In genomic region chr17:40812259-40812658, GRCm38 (mm10) we compare ENCODE assay signal across 24 mouse cellular contexts. TPM values are rescaled to one million over a fixed set of nuclear protein-coding genes. Genes with fewer than 3 reads are reported as not detected.
DNase-seq lines count a peak whose midpoint lies in the region; ATAC-seq and TF ChIP-seq lines count a peak whose summit lies in the region.
"Had no signal": no experiment of that assay in that cellular context is flagged by ENCODE, and none has a peak within 500 bp of the region (broad histone marks: within the 10 kb centered on the region; RNA-seq: fewer than 3 reads in every experiment).

No protein-coding gene starts in this region.

- peaks cover 40% of the 10 kb centered on the region for H3K4me1 ChIP-seq in liver, embryonic 13.5 days (replicated peaks)
- H3K4me1 ChIP-seq in liver, embryonic 11.5 days (replicated peaks; ENCODE audit: control insufficient read depth, insufficient read depth, low read length), result peaks cover 5% of the 10 kb centered on the region
- H3K4me1 ChIP-seq in liver, embryonic 14.5 days (replicated peaks; ENCODE audit: control insufficient read depth in 2 of 2, insufficient read depth in 2 of 2, low read length in 1 of 2), result peaks cover 23 to 26% of the 10 kb centered on the region in 2 experiments
- H3K4me1 ChIP-seq: embryonic facial prominence, embryonic 15.5 days; forebrain, embryonic 13.5 days; heart, embryonic 13.5 days; hindbrain, embryonic 12.5 days had no signal

- no peaks in the 10 kb centered on the region for H3K9me3 ChIP-seq in liver, embryonic 13.5 days (replicated peaks)
- H3K9me3 ChIP-seq in liver, embryonic 11.5 days (ENCODE audit: control insufficient read depth, low read length), result no peaks in the 10 kb centered on the region
- no peaks in the 10 kb centered on the region for H3K9me3 ChIP-seq in liver, embryonic 14.5 days (ENCODE audit: control insufficient read depth, low read length)
- H3K9me3 ChIP-seq: embryonic facial prominence, embryonic 15.5 days; forebrain, embryonic 13.5 days; heart, embryonic 13.5 days; hindbrain, embryonic 12.5 days had no signal

- H3K4me3 ChIP-seq in liver, embryonic 13.5 days (replicated peaks), result no peak overlapping the region; the same call in 1 of the 2 replicates
- no peak overlapping the region for H3K4me3 ChIP-seq in liver, embryonic 11.5 days (ENCODE audit: low read depth, low read length)
- peak overlapping the region; percentile 66 to 68; a peak in 3 of 4 replicates for H3K4me3 ChIP-seq in liver, embryonic 14.5 days (ENCODE audit: insufficient read depth in 1 of 2, low read depth in 2 of 2, low read length in 2 of 2)
- H3K4me3 ChIP-seq: embryonic facial prominence, embryonic 15.5 days; forebrain, embryonic 13.5 days; gastrocnemius, adult 2 months; heart, embryonic 13.5 days; hindbrain, embryonic 12.5 days had no signal

- peak; percentile 33; the same call in 1 of the 2 replicates for ATAC-seq in liver, embryonic 13.5 days (ENCODE audit: low read depth)
- no peak for ATAC-seq in liver, embryonic 11.5 days (replicated peaks; ENCODE audit: low FRiP score)
- ATAC-seq in liver, embryonic 14.5 days (ENCODE audit: insufficient read depth), result peak; percentile 40; the same call in 1 of the 2 replicates
- ATAC-seq: forebrain, embryonic 13.5 days; forebrain, postnatal 0 days; hindbrain, embryonic 16.5 days; inflammation-experienced regulatory T-cells, adult 6 months had no signal

- peaks cover 9% of the 10 kb centered on the region for H3K36me3 ChIP-seq in liver, embryonic 13.5 days
- H3K36me3 ChIP-seq in liver, embryonic 11.5 days (ENCODE audit: control insufficient read depth, insufficient read depth, low read length), result no peaks in the 10 kb centered on the region
- H3K36me3 ChIP-seq in liver, embryonic 14.5 days (replicated peaks; ENCODE audit: control insufficient read depth, insufficient read depth, low read depth), result peaks cover 15% of the 10 kb centered on the region
- H3K36me3 ChIP-seq: embryonic facial prominence, embryonic 15.5 days; heart, embryonic 13.5 days; hindbrain, embryonic 12.5 days had no signal

- DNase-seq in liver, embryonic 13.5 days, result no peak
- DNase-seq in liver, embryonic 11.5 days (ENCODE audit: low spot score), result no peak
- DNase-seq in c-Kit-positive CD71-positive TER-119-positive erythroid progenitor cells, embryonic 14.5 days (ENCODE audit: low spot score), result peak; percentile 60
- peak in 1 of 3 experiments; percentile 46 for DNase-seq in liver, embryonic 14.5 days (ENCODE audit: low read depth in 3 of 3, low spot score in 3 of 3)
- DNase-seq in Muller cell, postnatal 12 days (ENCODE audit: inconsistent ontology term), result no peak
- no peak for DNase-seq in right cerebral cortex, postnatal 36 days (ENCODE audit: low spot score in 2 of 2)
- no peak for DNase-seq in right cerebral cortex, postnatal 4 days
- DNase-seq: adrenal gland, postnatal 10 days; cerebellum, adult 8-10 months; cerebellum, postnatal 14 days; embryo, embryonic 11 days; forebrain, postnatal 0 days; gastrocnemius, adult 2 months; gastrocnemius, postnatal 25 days; heart, postnatal 36 days had no signal

- no peak overlapping the region for H3K27ac ChIP-seq in liver, embryonic 13.5 days
- no peak overlapping the region for H3K27ac ChIP-seq in liver, embryonic 11.5 days (ENCODE audit: low read depth, low read length)
- no peak overlapping the region for H3K27ac ChIP-seq in liver, embryonic 14.5 days
- H3K27ac ChIP-seq: embryonic facial prominence, embryonic 15.5 days; forebrain, embryonic 13.5 days; gastrocnemius, adult 2 months; heart, embryonic 13.5 days; hindbrain, embryonic 12.5 days had no signal

- no peak for TF ChIP-seq CTCF in liver, embryonic 14.5 days (IDR thresholded peaks at IDR 0.05; ENCODE audit: low read depth)

- no peak overlapping the region for H3K4me2 ChIP-seq in liver, embryonic 13.5 days
- no peak overlapping the region for H3K4me2 ChIP-seq in liver, embryonic 11.5 days
- no peak overlapping the region for H3K4me2 ChIP-seq in liver, embryonic 14.5 days (ENCODE audit: low read depth)
- H3K4me2 ChIP-seq: embryonic facial prominence, embryonic 15.5 days; forebrain, embryonic 13.5 days; heart, embryonic 13.5 days; hindbrain, embryonic 12.5 days had no signal

- no peaks in the 10 kb centered on the region for H3K27me3 ChIP-seq in liver, embryonic 13.5 days
- no peaks in the 10 kb centered on the region for H3K27me3 ChIP-seq in liver, embryonic 11.5 days (replicated peaks; ENCODE audit: control insufficient read depth, insufficient read depth, low read length)
- H3K27me3 ChIP-seq in liver, embryonic 14.5 days (ENCODE audit: control insufficient read depth, insufficient read depth, low read length), result no peaks in the 10 kb centered on the region
- H3K27me3 ChIP-seq: CH12.LX; embryonic facial prominence, embryonic 15.5 days; forebrain, embryonic 13.5 days; heart, embryonic 13.5 days; hindbrain, embryonic 12.5 days had no signal

- TF ChIP-seq EP300 in liver, embryonic 14.5 days (IDR thresholded peaks at IDR 0.05; ENCODE audit: low read depth), result no peak

- H3K9ac ChIP-seq in liver, embryonic 13.5 days, result no peak overlapping the region
- H3K9ac ChIP-seq in liver, embryonic 11.5 days (ENCODE audit: low read depth, low read length), result no peak overlapping the region
- H3K9ac ChIP-seq in liver, embryonic 14.5 days (replicated peaks), result peak overlapping the region; percentile 48
- H3K9ac ChIP-seq: embryonic facial prominence, embryonic 15.5 days; forebrain, embryonic 13.5 days; forebrain, postnatal 0 days; heart, embryonic 13.5 days; hindbrain, embryonic 12.5 days had no signal

- 22% methylated on average over 2 of the region's 2 CpGs for WGBS in liver, embryonic 13.5 days (ENCODE audit: insufficient replicate concordance)
- 50% methylated on average over 2 of the region's 2 CpGs for WGBS in liver, embryonic 11.5 days
- WGBS in liver, embryonic 14.5 days (ENCODE audit: insufficient replicate concordance), result 14% methylated on average over 2 of the region's 2 CpGs

RNA-seq across cellular contexts. Expression of gene Rhag, which starts 1.3 kb away (rescaled TPM):
- polyA plus RNA-seq in liver, embryonic 13.5 days (2015; fragmentation: Nextera tagmentation; extraction: Ambion mirVana), result 197 and 235 TPM in 2 replicates
- polyA plus RNA-seq in liver, embryonic 11.5 days (2014; fragmentation: Nextera tagmentation; extraction: Ambion mirVana), result 164 and 181 TPM in 2 replicates
- 132 and 143 TPM in 2 replicates for polyA plus RNA-seq in liver, embryonic 14.5 days (2012; rRNA removed)
- 209 and 210 TPM in 2 replicates for polyA plus RNA-seq in liver, embryonic 14.5 days (2014; fragmentation: Nextera tagmentation; extraction: Ambion mirVana)
- polyA plus RNA-seq: forebrain, postnatal 0 days; inflammation-experienced regulatory T-cells, adult 6 months had no signal

RNA-seq across cellular contexts. Expression of gene Crisp2, which starts 5.5 kb away (rescaled TPM):
- polyA plus RNA-seq in liver, embryonic 13.5 days (2015; fragmentation: Nextera tagmentation; extraction: Ambion mirVana), result 0.15 and 0.27 TPM in 2 replicates
- 0.44 TPM in 2 replicates for polyA plus RNA-seq in liver, embryonic 11.5 days (2014; fragmentation: Nextera tagmentation; extraction: Ambion mirVana)
- polyA plus RNA-seq in liver, embryonic 14.5 days (2012; rRNA removed), result 0.11 and 0.22 TPM in 2 replicates
- 0.29 and 0.43 TPM in 2 replicates for polyA plus RNA-seq in liver, embryonic 14.5 days (2014; fragmentation: Nextera tagmentation; extraction: Ambion mirVana)
- polyA plus RNA-seq: embryonic facial prominence, embryonic 11.5 days; forebrain, embryonic 13.5 days; forebrain, postnatal 0 days; heart, embryonic 13.5 days; heart, postnatal 0 days; hindbrain, embryonic 12.5 days; hindbrain, embryonic 16.5 days; inflammation-experienced regulatory T-cells, adult 6 months had no signal

Comparison
In these comparisons a context has a peak if more than half of its experiments do, and no peak if none do; other contexts are left out.
1. H3K4me3 ChIP-seq: peak in liver, embryonic 14.5 days (2 of 2); none in liver, embryonic 13.5 days (single experiment) and liver, embryonic 11.5 days (single experiment).